Mouse (Mus musculus): ENCODE measurements around the gene Mrtfb. TPM values are rescaled to one million over a fixed set of nuclear protein-coding genes. Genes with fewer than 3 reads are reported as not detected.
"Not testable (repeated sequence)": the region's sequence is repeated elsewhere in the genome, so short reads cannot be mapped to it uniquely, and the experiment has no call there.

The Mrtfb gene
- total RNA-seq, 4 experiments from 2014 or later = 24.7 to 25.9 (median 25.6) TPM

DNA sequence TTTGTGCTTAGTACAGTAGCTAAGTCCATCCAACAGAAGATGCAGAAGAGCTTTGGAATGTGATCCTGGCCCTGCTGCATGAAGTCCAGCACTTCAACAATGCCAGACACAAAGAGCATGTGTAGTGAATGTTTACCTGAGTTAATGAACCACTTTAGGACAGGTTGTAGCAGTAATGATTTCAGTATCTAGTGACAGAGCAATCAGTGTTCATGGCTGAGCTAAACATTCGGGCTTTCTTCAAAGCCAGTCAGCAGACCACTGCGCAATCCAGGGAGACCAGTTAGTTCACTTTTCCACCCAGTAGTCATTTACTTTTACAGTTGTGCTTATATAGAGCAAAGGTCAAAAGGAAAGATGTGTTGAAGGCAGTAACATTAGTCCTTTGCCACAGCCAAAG, 20.0 kb downstream of the Mrtfb start:
- no peak for DNase-seq (ENCODE audit: low spot score in 2 of 2)

DNA sequence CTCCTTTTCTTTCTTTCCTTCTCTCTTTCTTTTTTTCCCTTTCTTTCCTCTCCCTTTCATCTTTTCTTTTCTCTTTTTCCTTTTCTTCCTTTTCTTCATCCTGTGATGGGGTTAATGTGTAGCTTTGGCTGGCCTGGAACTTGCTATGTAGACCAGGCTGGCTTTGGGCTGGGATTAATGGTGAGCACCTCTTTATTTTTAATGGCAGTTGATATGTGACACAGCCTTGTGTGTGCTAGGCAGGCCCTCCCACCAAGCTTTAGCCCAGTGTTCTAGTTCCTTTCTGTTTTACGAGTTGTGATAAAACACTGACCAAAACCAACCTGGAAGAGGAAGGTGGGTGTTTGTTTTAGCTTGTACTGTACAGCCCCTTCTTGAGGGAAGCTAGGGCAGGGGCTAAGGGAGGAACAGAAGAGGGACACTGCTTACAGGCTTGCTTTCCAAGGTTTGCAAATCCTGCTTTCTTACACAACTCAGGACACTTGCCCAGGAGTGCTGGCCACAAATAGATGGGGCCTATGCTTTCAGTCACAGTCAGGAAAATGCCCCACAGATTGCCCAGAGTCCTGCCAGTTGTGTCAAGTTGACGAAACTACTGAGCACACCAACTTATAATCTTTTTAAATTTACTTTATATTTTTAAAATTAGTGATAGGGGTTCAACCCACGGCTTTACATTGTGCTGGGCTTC, 20.6 kb downstream of the Mrtfb start:
- peak in 1 of 2 experiments; percentile 17 for DNase-seq (ENCODE audit: low spot score in 2 of 2)

- not testable (repeated sequence) for DNase-seq (ENCODE audit: low spot score in 2 of 2)
These were observed 30.1 kb downstream of the Mrtfb start for GRCm38 (mm10) chr16:13286425-13286824.

GRCm38 (mm10) chr16:13297860-13298259, 41.6 kb downstream of the Mrtfb start:
- DNase-seq (ENCODE audit: low spot score in 2 of 2) = no peak

GRCm38 (mm10) chr16:13298991-13299390, 42.7 kb downstream of the Mrtfb start:
- DNase-seq (ENCODE audit: low spot score in 2 of 2) = no peak

DNA sequence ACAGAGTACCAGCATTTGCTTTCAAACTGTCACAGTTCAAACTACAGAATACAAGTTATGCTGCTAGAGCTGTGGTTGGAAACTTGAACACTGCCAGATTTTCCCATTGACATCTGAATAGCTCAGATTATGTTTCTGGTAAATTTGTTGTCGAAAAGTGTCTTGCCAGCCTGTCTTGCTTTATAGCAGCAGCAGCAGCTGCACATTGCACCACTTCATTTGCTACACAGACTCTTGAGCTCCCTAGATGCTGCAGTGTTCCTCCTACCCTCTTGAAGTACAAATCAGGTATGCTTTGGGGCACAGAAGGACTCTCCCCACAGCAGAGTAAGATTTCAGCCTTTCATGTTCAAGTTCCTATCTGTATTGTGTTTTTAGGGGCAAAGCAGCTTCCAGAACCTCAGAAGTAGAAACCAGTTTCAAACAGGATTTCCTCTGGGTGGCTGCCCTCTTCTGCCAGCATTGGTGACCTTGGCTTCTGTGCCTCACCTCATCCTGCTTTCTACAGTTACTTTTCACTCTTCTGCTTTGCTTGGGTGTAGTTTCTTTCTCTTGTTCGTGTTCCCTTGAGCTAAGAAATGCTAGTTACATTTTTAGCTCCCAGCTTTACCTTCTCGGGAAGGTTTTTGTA, 49.9 kb downstream of the Mrtfb start:
- no peak for DNase-seq (ENCODE audit: low spot score in 2 of 2)

DNA sequence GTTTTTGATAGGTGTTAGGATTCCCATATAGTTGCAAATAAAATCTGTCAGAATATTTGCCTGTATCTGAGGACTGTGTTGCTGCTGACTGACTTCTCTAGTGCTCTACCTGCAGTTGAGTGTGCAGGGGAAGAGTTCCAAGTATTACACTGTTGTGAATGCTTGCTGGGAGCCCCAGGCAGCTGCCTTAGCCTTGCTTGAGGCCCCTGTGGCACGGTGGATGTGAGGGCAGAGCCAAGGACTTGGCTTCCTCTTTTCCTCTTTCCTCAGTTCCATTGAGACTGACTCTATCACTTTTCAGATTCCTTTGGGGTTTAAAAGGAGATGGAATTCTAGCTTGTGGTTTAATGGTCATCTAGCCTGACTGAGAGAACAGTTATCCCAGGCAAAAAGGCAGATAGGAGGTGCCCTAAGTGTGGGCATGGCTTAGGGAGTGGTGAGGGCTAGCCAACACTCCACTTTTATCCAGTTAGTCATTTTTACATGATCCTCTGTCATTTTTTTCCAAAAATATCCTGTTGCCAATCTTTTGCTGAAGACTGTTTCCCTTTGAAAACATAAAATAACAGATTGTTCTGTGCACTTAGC, 53.9 kb downstream of the Mrtfb start:
- no peak for DNase-seq (ENCODE audit: low spot score in 2 of 2)

DNA sequence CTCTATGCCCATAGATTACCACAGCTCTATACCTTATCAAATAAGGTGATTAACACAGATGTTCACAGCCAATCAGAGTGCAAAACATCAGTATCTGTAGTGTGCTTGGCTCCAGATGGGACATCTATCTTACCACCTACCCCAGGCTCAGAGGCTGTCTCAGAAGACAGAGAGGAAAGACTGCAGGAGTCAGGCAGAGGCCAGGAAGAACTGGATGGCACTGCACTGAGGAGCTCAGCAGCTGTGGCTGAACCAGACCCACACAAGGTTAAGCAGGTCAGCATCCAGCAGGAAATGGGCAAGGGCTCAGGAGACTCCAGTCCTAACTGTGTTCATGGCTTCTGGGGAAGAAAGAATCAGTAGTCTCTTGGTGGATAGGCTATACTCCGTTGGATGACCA, 55.1 kb downstream of the Mrtfb start:
- no peak for DNase-seq (ENCODE audit: low spot score in 2 of 2)

DNA sequence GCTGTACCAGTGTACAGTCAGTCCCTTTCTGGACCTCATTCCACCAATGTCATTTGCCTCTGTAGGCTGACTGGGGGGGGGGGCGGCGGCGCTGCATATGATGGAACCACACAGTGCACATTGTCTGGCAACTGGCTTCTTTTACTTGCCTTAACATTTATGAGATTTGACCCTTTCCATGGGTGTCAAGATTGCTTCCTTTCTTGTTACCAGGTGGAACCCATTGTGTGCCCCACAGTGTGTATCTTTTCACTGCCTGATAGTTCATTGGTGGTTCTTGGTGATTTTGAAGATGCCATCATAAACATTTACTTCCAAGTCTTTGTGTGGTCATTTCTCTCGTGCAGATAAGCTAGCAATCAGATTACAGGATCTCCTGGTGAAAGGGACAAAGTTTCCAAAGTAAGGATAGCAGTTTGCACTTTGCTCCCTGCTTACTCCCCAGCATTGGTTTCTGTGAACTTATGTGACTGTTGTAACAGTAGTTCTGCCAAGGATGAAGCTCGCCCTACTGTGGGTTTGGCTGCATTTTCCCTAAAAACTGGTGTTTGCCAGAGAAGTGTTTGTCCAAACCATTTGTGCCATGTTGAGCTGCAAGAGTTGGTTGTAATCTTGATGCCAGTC, 56.9 kb downstream of the Mrtfb start:
- no peak for DNase-seq (ENCODE audit: low spot score in 2 of 2)

GRCm38 (mm10) chr16:13323751-13324150, 67.5 kb downstream of the Mrtfb start:
- DNase-seq (ENCODE audit: low spot score in 2 of 2) = no peak

GRCm38 (mm10) chr16:13326622-13327021, 70.3 kb downstream of the Mrtfb start:
- no peak for DNase-seq (ENCODE audit: low spot score in 2 of 2)

DNA sequence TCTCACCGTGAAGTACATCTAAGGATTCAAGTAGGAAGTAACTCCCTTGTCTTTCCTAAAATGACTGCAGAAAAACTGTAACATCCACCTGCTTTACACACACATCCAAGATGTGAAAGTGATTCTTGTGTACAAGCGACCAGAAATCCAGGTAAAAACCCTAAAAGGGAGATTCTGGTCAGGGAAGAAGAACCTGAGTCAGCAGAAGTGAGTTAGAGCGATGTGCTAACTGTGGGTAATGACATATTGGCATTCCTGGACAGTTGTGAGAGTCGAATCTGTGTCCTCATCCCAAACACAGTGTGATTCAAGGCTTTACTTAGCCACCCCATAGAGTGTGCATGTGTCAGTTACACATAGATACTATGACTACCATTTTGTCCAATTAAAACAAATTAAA, 72.4 kb downstream of the Mrtfb start:
- DNase-seq (ENCODE audit: low spot score in 2 of 2) = no peak

DNA sequence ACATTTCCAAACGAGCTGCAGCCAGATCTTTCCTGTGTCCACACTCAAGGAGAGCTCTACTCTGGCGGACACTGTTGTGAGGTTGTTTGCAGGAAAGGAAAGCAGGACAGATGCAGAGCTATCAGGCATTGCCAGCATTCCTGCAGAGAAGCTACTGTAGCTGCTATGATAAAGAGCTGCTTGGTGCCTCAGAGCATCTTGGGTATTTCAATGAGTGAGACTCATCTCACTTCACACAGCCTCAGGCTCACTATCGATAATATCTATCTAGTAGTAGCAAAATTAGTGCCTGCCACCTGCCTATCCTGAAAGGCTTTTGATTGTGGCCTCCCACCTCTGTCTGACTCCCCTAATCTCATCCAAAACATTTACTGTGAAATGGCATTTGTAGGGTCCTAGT, 73.4 kb downstream of the Mrtfb start:
- DNase-seq (ENCODE audit: low spot score in 2 of 2) = no peak

- no peak for DNase-seq (ENCODE audit: low spot score in 2 of 2)
These were observed 74.0 kb downstream of the Mrtfb start for GRCm38 (mm10) chr16:13330221-13330659.

- no peak for DNase-seq (ENCODE audit: low spot score in 2 of 2)
These were observed 75.6 kb downstream of the Mrtfb start for GRCm38 (mm10) chr16:13331898-13332297.

DNA sequence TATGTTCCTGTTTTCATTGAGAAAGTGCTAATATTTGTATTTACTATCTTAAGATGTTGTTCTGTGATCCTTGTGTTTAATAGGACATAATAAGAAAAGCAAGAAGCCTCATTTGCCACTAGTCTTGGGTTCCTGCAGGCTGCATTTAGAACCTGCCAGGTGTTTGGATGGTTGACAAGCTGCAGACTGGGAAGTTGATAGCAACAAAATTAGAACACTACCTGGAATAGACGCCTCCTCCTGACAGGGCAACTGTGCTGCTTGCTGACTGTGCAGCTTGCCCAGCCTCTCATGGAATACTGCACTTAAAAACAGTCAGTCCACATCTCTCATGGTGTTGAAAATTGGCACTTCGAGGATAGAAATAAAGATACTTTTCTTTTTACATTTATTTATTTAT, 76.3 kb downstream of the Mrtfb start:
- peak; percentile 52 to 65 for DNase-seq (ENCODE audit: low spot score in 2 of 2)

DNA sequence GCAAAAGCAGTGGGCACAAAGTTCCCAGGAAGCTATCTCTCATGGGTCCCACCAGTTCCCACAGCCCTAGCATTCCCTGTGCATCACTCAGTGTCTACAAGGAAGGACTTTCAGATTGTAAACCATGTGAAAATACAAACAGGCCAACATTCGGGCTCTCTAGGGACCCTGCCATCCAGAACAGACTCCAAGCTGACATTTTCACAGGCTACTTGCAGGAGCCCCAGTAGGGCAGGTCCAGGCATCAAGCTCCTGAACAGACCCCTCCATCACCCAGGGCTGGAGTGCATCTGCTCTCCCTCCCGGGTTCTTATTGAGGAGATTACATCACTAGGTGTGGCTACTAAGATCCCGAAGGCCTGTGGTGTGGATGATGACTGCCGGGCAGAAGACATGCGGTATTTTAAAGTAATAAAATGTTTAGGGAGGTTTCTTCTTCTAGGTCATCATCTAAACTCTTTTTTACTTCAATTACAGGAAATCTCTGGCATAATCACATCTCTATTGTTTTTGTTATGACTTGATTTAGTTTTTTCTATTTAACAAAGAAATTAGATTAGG, 77.6 kb downstream of the Mrtfb start:
- no peak for DNase-seq (ENCODE audit: low spot score in 2 of 2)

GRCm38 (mm10) chr16:13336503-13337230, 80.4 kb downstream of the Mrtfb start:
- no peak for DNase-seq (ENCODE audit: low spot score in 2 of 2)

DNA sequence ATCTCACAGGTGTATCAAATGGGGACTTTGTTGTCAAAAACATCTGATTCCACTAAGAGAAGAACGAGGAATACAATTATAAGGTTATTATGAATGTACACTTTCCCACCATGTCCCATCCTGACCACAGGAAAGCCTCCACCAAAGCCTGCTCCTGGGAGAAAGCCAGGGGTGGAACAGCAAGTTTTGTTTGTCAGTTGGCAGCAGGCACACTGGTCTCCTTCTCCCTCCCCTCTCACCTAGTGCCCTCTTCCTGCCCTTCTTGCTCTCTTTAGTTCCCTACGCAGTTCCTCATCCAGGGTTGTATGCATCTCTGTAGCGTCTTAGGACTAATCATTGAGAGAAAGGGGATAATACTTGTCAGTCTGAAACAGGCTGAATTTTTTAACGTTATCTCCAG, 81.8 kb downstream of the Mrtfb start:
- DNase-seq (ENCODE audit: low spot score in 2 of 2) = no peak

GRCm38 (mm10) chr16:13339433-13339832, 83.2 kb downstream of the Mrtfb start:
- DNase-seq (ENCODE audit: low spot score in 2 of 2) = no peak

- DNase-seq (ENCODE audit: low spot score in 2 of 2) = not testable (repeated sequence)
These were observed 89.5 kb downstream of the Mrtfb start for GRCm38 (mm10) chr16:13345822-13346221.

Data from gastrocnemius, adult 8-10 months (tissue).